ENCODE assay signal across 11 mouse cellular contexts in genomic region chr12:99332144-99332807, GRCm38 (mm10).
DNase-seq lines count a peak whose midpoint lies in the region; ATAC-seq lines count a peak whose summit lies in the region.
"Had no signal": no experiment of that assay in that cellular context is flagged by ENCODE, and none has a peak within 500 bp of the region (broad histone marks: within the 10 kb centered on the region; RNA-seq: fewer than 3 reads in every experiment).

No protein-coding gene starts in this region.

- WGBS in hindbrain, embryonic 13.5 days: 71% methylated on average over 16 of the region's 16 CpGs
- WGBS in hindbrain, embryonic 12.5 days: 71% methylated on average over 16 of the region's 16 CpGs
- 63% methylated on average over 16 of the region's 16 CpGs for WGBS in liver, embryonic 12.5 days (ENCODE audit: insufficient replicate concordance)

- H3K4me3 ChIP-seq in hindbrain, embryonic 13.5 days: no peak overlapping the region
- H3K4me3 ChIP-seq in hindbrain, embryonic 12.5 days: no peak overlapping the region
- H3K4me3 ChIP-seq in liver, embryonic 12.5 days: no peak overlapping the region
- H3K4me3 ChIP-seq: erythroblast, embryonic 14.5 days; intestine, embryonic 15.5 days had no signal

- no peaks in the 10 kb centered on the region for H3K27me3 ChIP-seq in hindbrain, embryonic 13.5 days
- no peaks in the 10 kb centered on the region for H3K27me3 ChIP-seq in hindbrain, embryonic 12.5 days
- H3K27me3 ChIP-seq in liver, embryonic 12.5 days (replicated peaks): no peaks in the 10 kb centered on the region
- H3K27me3 ChIP-seq: intestine, embryonic 15.5 days had no signal

- no peak overlapping the region for H3K4me2 ChIP-seq in hindbrain, embryonic 13.5 days
- no peak overlapping the region for H3K4me2 ChIP-seq in hindbrain, embryonic 12.5 days (replicated peaks)
- peak overlapping the region; percentile 55 for H3K4me2 ChIP-seq in liver, embryonic 12.5 days
- H3K4me2 ChIP-seq: intestine, embryonic 15.5 days had no signal

- no peak overlapping the region for H3K9ac ChIP-seq in hindbrain, embryonic 13.5 days
- no peak overlapping the region for H3K9ac ChIP-seq in hindbrain, embryonic 12.5 days
- H3K9ac ChIP-seq in liver, embryonic 12.5 days: 0 out of 2 replicates have a peak overlapping the region, but pooled peaks have one; percentile 6
- H3K9ac ChIP-seq: intestine, embryonic 15.5 days had no signal

- H3K4me1 ChIP-seq in hindbrain, embryonic 13.5 days (replicated peaks): peaks cover 90% of the 10 kb centered on the region
- H3K4me1 ChIP-seq in hindbrain, embryonic 12.5 days: peaks cover 83% of the 10 kb centered on the region
- peaks cover 68% of the 10 kb centered on the region for H3K4me1 ChIP-seq in liver, embryonic 12.5 days

- no peaks in the 10 kb centered on the region; the same call in 1 of the 2 replicates for H3K36me3 ChIP-seq in hindbrain, embryonic 13.5 days
- no peaks in the 10 kb centered on the region; the same call in 1 of the 2 replicates for H3K36me3 ChIP-seq in hindbrain, embryonic 12.5 days
- H3K36me3 ChIP-seq in liver, embryonic 12.5 days: no peaks in the 10 kb centered on the region

- intact Hi-C loops in left cerebral cortex, postnatal 10 days (cut with DNase I): no loop called here

- H3K27ac ChIP-seq in hindbrain, embryonic 13.5 days: peak overlapping the region; percentile 36; the same call in 1 of the 2 replicates
- H3K27ac ChIP-seq in hindbrain, embryonic 12.5 days: no peak overlapping the region
- H3K27ac ChIP-seq in liver, embryonic 12.5 days: peak overlapping the region; percentile 69
- H3K27ac ChIP-seq: intestine, embryonic 15.5 days had no signal

- ATAC-seq in hindbrain, embryonic 13.5 days (ENCODE audit: low FRiP score): no peak
- ATAC-seq in hindbrain, embryonic 12.5 days (ENCODE audit: low FRiP score): no peak
- no peak for ATAC-seq in liver, embryonic 12.5 days

- peak; percentile 63 for DNase-seq in cerebellum, adult 9-11 months
- DNase-seq in cerebellum, adult 11 months: no peak
- peak; percentile 17 to 49 for DNase-seq in thymus, adult 18-20 months
- no peak for DNase-seq in neural tube, embryonic 10.5 days (ENCODE audit: extremely low spot score, low spot score)
- DNase-seq in left cerebral cortex, postnatal 10 days (ENCODE audit: extremely low spot score in 1 of 2, low spot score in 2 of 2): no peak
- DNase-seq: gastrocnemius, postnatal 36 days had no signal

- no peaks in the 10 kb centered on the region for H3K9me3 ChIP-seq in hindbrain, embryonic 13.5 days
- H3K9me3 ChIP-seq in hindbrain, embryonic 12.5 days (replicated peaks): no peaks in the 10 kb centered on the region
- no peaks in the 10 kb centered on the region for H3K9me3 ChIP-seq in liver, embryonic 12.5 days (replicated peaks)
- H3K9me3 ChIP-seq: intestine, embryonic 15.5 days had no signal

Comparison
In these comparisons a context has a peak if more than half of its experiments do, and no peak if none do; other contexts are left out.
1. DNase-seq: peak in cerebellum, adult 9-11 months (single experiment) and thymus, adult 18-20 months (2 of 2); none in cerebellum, adult 11 months (single experiment), neural tube, embryonic 10.5 days (single experiment) and left cerebral cortex, postnatal 10 days (0 of 2).